In genomic region chr6:25752651-25753050, GRCm38 (mm10) we compare ENCODE assay signal across 14 mouse cellular contexts. TPM values are rescaled to one million over a fixed set of nuclear protein-coding genes. Genes with fewer than 3 reads are reported as not detected.
DNase-seq lines count a peak whose midpoint lies in the region; ATAC-seq and TF ChIP-seq lines count a peak whose summit lies in the region.
"Had no signal": no experiment of that assay in that cellular context is flagged by ENCODE, and none has a peak within 500 bp of the region (broad histone marks: within the 10 kb centered on the region; RNA-seq: fewer than 3 reads in every experiment).

No protein-coding gene starts in this region.

- H3K9ac ChIP-seq in lung, embryonic 14.5 days, result no peak overlapping the region
- no peak overlapping the region for H3K9ac ChIP-seq in midbrain, postnatal 0 days (replicated peaks; ENCODE audit: low read length, poor library complexity, severe bottlenecking)
- H3K9ac ChIP-seq: embryonic facial prominence, embryonic 13.5 days; liver, embryonic 14.5 days had no signal

- H3K4me1 ChIP-seq in lung, embryonic 14.5 days (ENCODE audit: insufficient read depth), result no peaks in the 10 kb centered on the region
- no peaks in the 10 kb centered on the region for H3K4me1 ChIP-seq in midbrain, postnatal 0 days (ENCODE audit: insufficient read depth, low read length)
- H3K4me1 ChIP-seq: embryonic facial prominence, embryonic 13.5 days had no signal

- H3K4me2 ChIP-seq in lung, embryonic 14.5 days, result no peak overlapping the region
- H3K4me2 ChIP-seq in midbrain, postnatal 0 days (ENCODE audit: low read depth, low read length, poor library complexity, severe bottlenecking), result no peak overlapping the region
- H3K4me2 ChIP-seq: embryonic facial prominence, embryonic 13.5 days had no signal

- no peaks in the 10 kb centered on the region for H3K9me3 ChIP-seq in lung, embryonic 14.5 days (ENCODE audit: low read depth, low read length)
- H3K9me3 ChIP-seq in midbrain, postnatal 0 days (ENCODE audit: low read length), result no peaks in the 10 kb centered on the region
- H3K9me3 ChIP-seq: embryonic facial prominence, embryonic 13.5 days had no signal

- peak; percentile 16; the same call in 1 of the 2 replicates for TF ChIP-seq CTCF in lung, embryonic 14.5 days (IDR thresholded peaks at IDR 0.05; ENCODE audit: low read depth)
- TF ChIP-seq CTCF in midbrain, postnatal 0 days (IDR thresholded peaks at IDR 0.05), result peak; percentile 71

- WGBS in lung, embryonic 14.5 days, result 93% methylated on average over 1 of the region's 1 CpGs
- 84% methylated on average over 1 of the region's 1 CpGs for WGBS in midbrain, postnatal 0 days

- H3K4me3 ChIP-seq in lung, embryonic 14.5 days (ENCODE audit: low read depth, low read length), result no peak overlapping the region
- H3K4me3 ChIP-seq in midbrain, postnatal 0 days (ENCODE audit: low read depth, low read length), result no peak overlapping the region
- H3K4me3 ChIP-seq: embryonic facial prominence, embryonic 13.5 days had no signal

- no peak for ATAC-seq in lung, embryonic 14.5 days (ENCODE audit: insufficient read depth)
- no peak for ATAC-seq in midbrain, postnatal 0 days (ENCODE audit: low FRiP score)
- ATAC-seq: hindbrain, embryonic 16.5 days had no signal

- no peak overlapping the region for H3K27ac ChIP-seq in lung, embryonic 14.5 days (ENCODE audit: low read depth)
- no peak overlapping the region for H3K27ac ChIP-seq in midbrain, postnatal 0 days (ENCODE audit: low read depth, low read length)
- H3K27ac ChIP-seq: embryonic facial prominence, embryonic 13.5 days; liver, embryonic 14.5 days had no signal

- no peaks in the 10 kb centered on the region for H3K27me3 ChIP-seq in lung, embryonic 14.5 days (ENCODE audit: insufficient read depth, low read length)
- no peaks in the 10 kb centered on the region for H3K27me3 ChIP-seq in midbrain, postnatal 0 days (ENCODE audit: insufficient read depth, low read length)
- H3K27me3 ChIP-seq: embryonic facial prominence, embryonic 13.5 days had no signal

- peaks cover 29% of the 10 kb centered on the region for H3K36me3 ChIP-seq in lung, embryonic 14.5 days (ENCODE audit: insufficient read depth)
- no peaks in the 10 kb centered on the region for H3K36me3 ChIP-seq in midbrain, postnatal 0 days (ENCODE audit: insufficient read depth, low read length)

- DNase-seq in embryo, embryonic 11 days, result peak; percentile 3
- DNase-seq in embryo, embryonic 10.5 days (ENCODE audit: low spot score), result no peak
- peak; percentile 8 for DNase-seq in kidney, adult 9 months
- no peak for DNase-seq in kidney, adult 8-10 months
- DNase-seq in lung, embryonic 14.5 days, result peak; percentile 28
- no peak for DNase-seq in lung, postnatal 10 days
- DNase-seq in midbrain, postnatal 0 days (ENCODE audit: low spot score), result peak; percentile 61
- DNase-seq in cerebellum, adult 18-20 months, result no peak
- DNase-seq: cerebellum, adult 9-11 months; heart, adult 18-20 months; heart, postnatal 10 days had no signal

RNA-seq across cellular contexts. Expression of gene Pot1a, which starts 56.4 kb away (rescaled TPM):
- 34.3 and 39.6 TPM in 2 replicates for polyA plus RNA-seq in lung, embryonic 14.5 days (2014; fragmentation: Nextera tagmentation; extraction: Ambion mirVana)
- 19.9 and 25.5 TPM in 2 replicates for total RNA-seq in midbrain, postnatal 0 days (2014; rRNA removed)
- 15.7 and 16.4 TPM in 2 replicates for polyA plus RNA-seq in midbrain, postnatal 0 days (2015; fragmentation: Nextera tagmentation; extraction: Ambion mirVana)

Comparison
In these comparisons a context has a peak if more than half of its experiments do, and no peak if none do; other contexts are left out.
1. DNase-seq: peak in embryo, embryonic 11 days (single experiment), kidney, adult 9 months (single experiment), lung, embryonic 14.5 days (single experiment) and midbrain, postnatal 0 days (single experiment); none in embryo, embryonic 10.5 days (single experiment), kidney, adult 8-10 months (0 of 2), lung, postnatal 10 days (single experiment) and cerebellum, adult 18-20 months (0 of 2).